Mouse (Mus musculus): Measurements from ENCODE around the gene Hist1h1t. TPM values are rescaled to one million over a fixed set of nuclear protein-coding genes. Genes with fewer than 3 reads are reported as not detected.
A peak's percentile ranks its signal among the peaks of the same experiment; 100 is the strongest.

Hist1h1t gene
- polyA plus RNA-seq, 1 experiment from 2014 or later, result not detected

DNA sequence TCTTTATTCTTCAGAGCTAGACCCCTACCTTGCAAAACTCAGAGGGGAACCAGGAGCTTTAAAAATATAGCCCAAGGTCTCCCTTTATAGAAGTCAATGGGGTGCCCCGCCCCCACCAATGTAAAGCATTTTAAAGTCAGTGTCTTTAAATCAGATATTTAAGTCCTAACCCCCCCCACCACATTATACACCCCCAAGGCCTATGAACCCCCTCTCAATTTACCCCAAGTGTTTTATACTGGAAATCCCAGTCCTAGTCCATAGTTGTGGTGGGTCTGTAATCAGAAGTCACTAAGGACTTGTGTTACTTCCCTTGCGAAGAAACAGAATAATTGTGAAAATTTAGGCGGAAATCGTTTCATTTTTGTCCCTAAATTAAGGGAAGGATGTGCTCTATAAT lies 42.4 kb downstream of the Hist1h1t start:
- H3K9ac ChIP-seq (ENCODE audit: low read depth, low read length), result peak overlapping the region; percentile 83
- H3K4me3 ChIP-seq (ENCODE audit: low read depth, low read length), result peak overlapping the region; percentile 52
- ATAC-seq (replicated peaks; ENCODE audit: low FRiP score) (no peak), DNase-seq (ENCODE audit: low spot score) (no peak)
- no peaks in the 10 kb centered on the region for H3K9me3 ChIP-seq (ENCODE audit: control insufficient read depth, low read length)
- H3K27ac ChIP-seq (ENCODE audit: low read depth, low read length), result peak overlapping the region; percentile 100
- peak overlapping the region; percentile 91 for H3K4me2 ChIP-seq
- H3K36me3 ChIP-seq (ENCODE audit: control insufficient read depth, insufficient read depth, low read length), result no peaks in the 10 kb centered on the region
- H3K4me1 ChIP-seq (replicated peaks; ENCODE audit: control insufficient read depth, insufficient read depth, low read length), result peaks cover 7% of the 10 kb centered on the region
- 23% methylated on average over 4 of the region's 4 CpGs for WGBS
- H3K27me3 ChIP-seq (replicated peaks; ENCODE audit: control insufficient read depth, insufficient read depth, low read length), result no peaks in the 10 kb centered on the region

DNA sequence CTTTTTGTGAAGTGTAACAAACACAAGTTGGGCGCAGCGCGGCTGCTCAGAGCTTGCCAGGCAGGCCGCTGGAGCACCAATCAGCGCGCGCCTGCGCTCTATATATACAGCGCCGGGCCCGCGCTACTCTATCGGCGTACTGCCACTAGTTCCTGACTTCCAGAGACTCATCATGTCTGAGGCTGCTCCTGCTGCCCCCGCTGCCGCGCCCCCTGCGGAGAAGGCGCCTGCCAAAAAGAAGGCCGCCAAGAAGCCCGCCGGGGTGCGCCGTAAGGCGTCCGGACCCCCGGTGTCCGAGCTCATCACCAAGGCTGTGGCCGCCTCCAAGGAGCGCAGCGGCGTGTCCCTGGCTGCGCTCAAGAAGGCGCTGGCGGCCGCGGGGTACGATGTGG lies 43.1 kb downstream of the Hist1h1t start, which contains the start of gene Hist1h1c:
TSS of gene Hist1h1c (plus strand) at position 132 of the 392 bp plus-strand sequence.
- peak within 1 kb of the TSS; percentile 83 for H3K9ac ChIP-seq (ENCODE audit: low read depth, low read length)
- H3K9me3 ChIP-seq (ENCODE audit: control insufficient read depth, low read length), result no peaks in the 10 kb centered on the region
- H3K4me2 ChIP-seq, result peak within 1 kb of the TSS; percentile 91
- H3K27me3 ChIP-seq (replicated peaks; ENCODE audit: control insufficient read depth, insufficient read depth, low read length), result no peaks in the 10 kb centered on the region
- peaks cover 7% of the 10 kb centered on the region for H3K4me1 ChIP-seq (replicated peaks; ENCODE audit: control insufficient read depth, insufficient read depth, low read length)
- WGBS, result under 1% methylated on average over 30 of the region's 38 CpGs
- H3K36me3 ChIP-seq (ENCODE audit: control insufficient read depth, insufficient read depth, low read length), result no peaks in the 10 kb centered on the region
- peak within 1 kb of the TSS; percentile 100 for H3K27ac ChIP-seq (ENCODE audit: low read depth, low read length)
- DNase-seq (ENCODE audit: low spot score) (peak; percentile 95), ATAC-seq (replicated peaks; ENCODE audit: low FRiP score) (peak; percentile 83)
- H3K4me3 ChIP-seq (ENCODE audit: low read depth, low read length), result peak within 1 kb of the TSS; percentile 52

DNA sequence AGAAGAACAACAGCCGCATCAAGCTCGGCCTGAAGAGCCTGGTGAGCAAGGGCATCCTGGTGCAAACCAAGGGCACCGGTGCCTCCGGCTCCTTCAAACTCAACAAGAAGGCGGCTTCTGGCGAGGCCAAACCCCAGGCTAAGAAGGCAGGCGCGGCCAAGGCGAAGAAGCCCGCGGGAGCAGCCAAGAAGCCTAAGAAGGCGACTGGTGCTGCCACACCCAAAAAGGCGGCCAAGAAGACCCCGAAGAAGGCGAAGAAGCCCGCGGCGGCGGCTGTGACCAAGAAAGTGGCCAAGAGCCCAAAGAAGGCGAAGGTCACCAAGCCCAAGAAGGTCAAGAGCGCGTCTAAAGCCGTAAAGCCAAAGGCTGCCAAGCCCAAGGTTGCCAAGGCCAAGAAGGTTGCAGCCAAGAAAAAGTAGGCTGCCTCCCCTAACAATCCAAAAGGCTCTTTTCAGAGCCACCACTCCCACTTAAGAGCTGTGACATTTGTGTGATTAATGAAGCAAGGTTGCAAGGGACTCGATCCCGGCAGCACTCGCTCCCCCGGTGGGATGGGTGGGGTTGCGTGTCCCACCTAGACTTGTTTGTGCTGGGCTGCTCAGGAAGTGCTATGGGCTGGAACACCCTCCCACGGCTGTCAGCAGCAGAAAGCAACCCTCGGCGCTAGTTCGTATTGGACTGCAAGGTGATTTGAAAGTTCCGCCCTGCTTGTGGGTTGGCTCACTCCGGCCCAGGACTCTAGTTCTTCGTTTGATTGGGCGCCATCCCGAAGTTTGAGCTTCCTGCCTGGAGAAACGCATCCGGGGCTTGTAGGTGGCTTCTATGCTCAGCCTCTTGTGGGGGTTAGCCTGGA lies 43.7 kb downstream of the Hist1h1t start:
- Histone ChIP-seq H3K9ac (ENCODE audit: low read depth, low read length) (peak overlapping the region; percentile 83), H3K27me3 (replicated peaks; ENCODE audit: control insufficient read depth, insufficient read depth, low read length) (no peaks in the 10 kb centered on the region), H3K4me3 (ENCODE audit: low read depth, low read length) (peak overlapping the region; percentile 52), H3K9me3 (ENCODE audit: control insufficient read depth, low read length) (no peaks in the 10 kb centered on the region), H3K36me3 (ENCODE audit: control insufficient read depth, insufficient read depth, low read length) (no peaks in the 10 kb centered on the region), H3K4me2 (peak overlapping the region; percentile 91), H3K27ac (ENCODE audit: low read depth, low read length) (peak overlapping the region; percentile 100), H3K4me1 (replicated peaks; ENCODE audit: control insufficient read depth, insufficient read depth, low read length) (peaks cover 7% of the 10 kb centered on the region)
- under 1% methylated on average over 39 of the region's 39 CpGs for WGBS
- peak; percentile 85 for ATAC-seq (replicated peaks; ENCODE audit: low FRiP score)
- peak; percentile 94 for DNase-seq (ENCODE audit: low spot score)

DNA sequence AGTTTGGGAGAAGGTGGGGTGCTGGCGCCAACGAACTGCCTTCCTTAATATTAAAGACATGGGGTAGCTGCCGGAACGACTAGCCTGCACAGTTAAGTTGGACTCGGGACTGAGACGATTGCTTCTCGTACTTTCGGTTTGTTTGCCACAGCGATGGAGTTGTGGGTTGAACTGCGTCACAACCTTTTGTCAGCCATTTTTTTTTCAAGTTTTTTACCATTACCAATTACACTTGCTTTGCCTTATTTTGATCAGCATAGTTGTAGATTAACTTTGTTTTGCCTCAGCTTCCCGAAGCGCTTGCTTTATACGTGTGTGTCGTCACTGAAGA lies 44.3 kb downstream of the Hist1h1t start:
- no peak for DNase-seq (ENCODE audit: low spot score)
- H3K4me1 ChIP-seq (replicated peaks; ENCODE audit: control insufficient read depth, insufficient read depth, low read length), result peaks cover 7% of the 10 kb centered on the region
- ATAC-seq (replicated peaks; ENCODE audit: low FRiP score), result no peak
- H3K9ac ChIP-seq (ENCODE audit: low read depth, low read length), result peak overlapping the region; percentile 83
- peak overlapping the region; percentile 52 for H3K4me3 ChIP-seq (ENCODE audit: low read depth, low read length)
- WGBS, result under 1% methylated on average over 14 of the region's 14 CpGs
- H3K27me3 ChIP-seq (replicated peaks; ENCODE audit: control insufficient read depth, insufficient read depth, low read length), result no peaks in the 10 kb centered on the region
- peak overlapping the region; percentile 91 for H3K4me2 ChIP-seq
- no peaks in the 10 kb centered on the region for H3K9me3 ChIP-seq (ENCODE audit: control insufficient read depth, low read length)
- peak overlapping the region; percentile 100 for H3K27ac ChIP-seq (ENCODE audit: low read depth, low read length)
- H3K36me3 ChIP-seq (ENCODE audit: control insufficient read depth, insufficient read depth, low read length), result no peaks in the 10 kb centered on the region

DNA sequence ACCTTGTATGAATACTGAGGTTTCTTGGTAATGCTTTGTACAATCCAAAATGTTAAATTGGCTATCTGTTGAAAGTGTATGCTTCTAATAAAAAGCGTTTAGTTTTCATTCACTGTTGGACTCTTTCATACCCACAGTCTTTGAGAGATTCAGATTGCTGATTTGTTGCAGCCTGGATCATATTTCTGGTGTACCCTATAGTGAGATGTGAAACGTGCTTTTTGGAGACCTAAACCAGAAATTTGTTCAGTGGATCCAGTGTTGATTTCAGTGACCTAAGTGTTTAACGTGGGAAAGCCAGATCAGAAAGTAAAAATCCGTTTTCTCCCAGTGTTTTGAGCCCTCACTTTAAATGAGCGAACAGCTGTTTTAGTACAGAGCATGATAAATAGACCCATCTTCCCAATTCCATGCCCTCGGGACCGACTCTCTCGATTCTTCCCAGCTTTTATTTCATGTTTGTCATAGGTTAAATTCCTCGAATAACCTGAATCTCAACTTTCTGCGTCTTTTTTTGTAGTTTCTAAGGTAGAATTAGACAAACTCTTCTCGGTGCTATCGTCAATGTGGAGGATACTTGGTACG lies 44.7 kb downstream of the Hist1h1t start:
- Histone ChIP-seq H3K4me2 (peak overlapping the region; percentile 91), H3K27me3 (replicated peaks; ENCODE audit: control insufficient read depth, insufficient read depth, low read length) (no peaks in the 10 kb centered on the region), H3K27ac (ENCODE audit: low read depth, low read length) (peak overlapping the region; percentile 100), H3K4me3 (ENCODE audit: low read depth, low read length) (peak overlapping the region; percentile 52), H3K36me3 (ENCODE audit: control insufficient read depth, insufficient read depth, low read length) (no peaks in the 10 kb centered on the region), H3K9ac (ENCODE audit: low read depth, low read length) (peak overlapping the region; percentile 83), H3K4me1 (replicated peaks; ENCODE audit: control insufficient read depth, insufficient read depth, low read length) (peaks cover 7% of the 10 kb centered on the region), H3K9me3 (ENCODE audit: control insufficient read depth, low read length) (no peaks in the 10 kb centered on the region)
- no peak for ATAC-seq (replicated peaks; ENCODE audit: low FRiP score)
- 23% methylated on average over 13 of the region's 13 CpGs for WGBS
- no peak for DNase-seq (ENCODE audit: low spot score)

DNA sequence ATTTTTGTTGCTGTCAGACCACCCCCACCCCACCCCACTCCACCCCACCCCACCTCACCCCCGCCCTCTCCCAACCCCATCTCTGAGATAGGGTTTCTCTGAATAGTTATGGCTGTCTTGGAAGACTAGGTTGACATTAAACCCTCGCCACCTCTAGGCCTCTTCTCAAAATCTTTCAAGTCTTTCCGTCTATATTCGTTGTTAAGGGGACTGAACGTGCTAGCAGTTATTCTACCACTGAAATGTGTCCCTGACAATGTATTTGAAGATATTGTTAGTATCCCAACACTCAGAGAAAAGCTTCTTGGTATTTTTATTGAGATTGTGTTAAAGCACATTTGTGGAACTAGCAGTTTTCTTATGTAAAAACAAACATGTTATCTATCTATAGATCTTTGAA lies 45.3 kb downstream of the Hist1h1t start:
- ATAC-seq (replicated peaks; ENCODE audit: low FRiP score) (no peak), DNase-seq (ENCODE audit: low spot score) (no peak)
- peak overlapping the region; percentile 83; the same call in 1 of the 2 replicates for H3K9ac ChIP-seq (ENCODE audit: low read depth, low read length)
- no peaks in the 10 kb centered on the region for H3K9me3 ChIP-seq (ENCODE audit: control insufficient read depth, low read length)
- no peaks in the 10 kb centered on the region for H3K27me3 ChIP-seq (replicated peaks; ENCODE audit: control insufficient read depth, insufficient read depth, low read length)
- H3K4me2 ChIP-seq, result peak overlapping the region; percentile 91
- H3K4me1 ChIP-seq (replicated peaks; ENCODE audit: control insufficient read depth, insufficient read depth, low read length), result peaks cover 7% of the 10 kb centered on the region
- H3K36me3 ChIP-seq (ENCODE audit: control insufficient read depth, insufficient read depth, low read length), result no peaks in the 10 kb centered on the region
- H3K27ac ChIP-seq (ENCODE audit: low read depth, low read length), result peak overlapping the region; percentile 100
- peak overlapping the region; percentile 52 for H3K4me3 ChIP-seq (ENCODE audit: low read depth, low read length)
- WGBS, result 32% methylated on average over 5 of the region's 5 CpGs

DNA sequence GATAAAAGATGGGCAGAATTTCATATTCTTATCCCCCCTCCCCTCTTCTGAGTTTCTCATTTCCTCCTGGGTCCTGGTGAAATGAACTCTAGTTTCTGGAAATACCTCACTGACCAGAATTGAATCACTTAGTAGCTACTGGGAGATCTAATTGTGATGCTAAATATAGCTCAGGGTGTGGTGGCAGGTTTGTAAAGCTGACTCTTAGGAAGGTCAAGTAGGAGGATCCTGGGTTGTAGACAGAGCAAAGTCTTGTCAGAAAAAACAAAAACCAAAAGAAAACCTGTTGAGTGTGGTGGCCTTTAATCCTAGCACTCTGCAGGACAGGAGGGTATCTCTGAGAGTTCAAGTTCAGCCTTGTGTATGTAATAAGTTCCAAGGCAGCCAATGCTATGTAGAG lies 46.4 kb downstream of the Hist1h1t start:
- H3K4me2 ChIP-seq, result peak overlapping the region; percentile 42
- H3K27me3 ChIP-seq (replicated peaks; ENCODE audit: control insufficient read depth, insufficient read depth, low read length), result no peaks in the 10 kb centered on the region
- H3K27ac ChIP-seq (ENCODE audit: low read depth, low read length), result peak overlapping the region; percentile 74
- H3K9ac ChIP-seq (ENCODE audit: low read depth, low read length), result peak overlapping the region; percentile 53; the same call in 1 of the 2 replicates
- H3K4me1 ChIP-seq (replicated peaks; ENCODE audit: control insufficient read depth, insufficient read depth, low read length), result peaks cover 7% of the 10 kb centered on the region
- no peak overlapping the region for H3K4me3 ChIP-seq (ENCODE audit: low read depth, low read length)
- DNase-seq (ENCODE audit: low spot score) (no peak), ATAC-seq (replicated peaks; ENCODE audit: low FRiP score) (no peak)
- H3K9me3 ChIP-seq (ENCODE audit: control insufficient read depth, low read length), result no peaks in the 10 kb centered on the region
- no peaks in the 10 kb centered on the region for H3K36me3 ChIP-seq (ENCODE audit: control insufficient read depth, insufficient read depth, low read length)

DNA sequence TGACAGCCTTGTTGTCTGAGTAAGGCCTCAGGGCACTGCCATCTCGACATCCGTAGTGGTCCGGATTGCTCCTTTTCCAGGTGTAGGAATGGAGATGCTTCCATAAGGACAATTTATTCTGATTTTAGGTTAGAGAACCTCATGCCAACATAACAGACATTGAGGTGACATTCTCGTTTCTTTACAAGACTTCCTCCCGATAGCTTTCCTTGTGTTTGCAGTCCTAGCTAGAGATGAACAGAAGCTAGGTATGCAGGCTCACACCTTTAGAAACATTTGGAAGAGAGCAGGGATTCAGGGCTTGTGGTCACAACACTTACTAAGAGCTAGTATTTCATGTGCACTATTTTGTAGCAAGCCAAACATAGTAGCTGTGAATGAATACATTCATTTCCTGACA lies 47.6 kb downstream of the Hist1h1t start:
- H3K9ac ChIP-seq (ENCODE audit: low read depth, low read length), result peak overlapping the region; percentile 58
- ATAC-seq (replicated peaks; ENCODE audit: low FRiP score) (no peak), DNase-seq (ENCODE audit: low spot score) (no peak)

More for the DNA sequence above, 47.6 kb downstream of the Hist1h1t start:
- peak overlapping the region; percentile 34; the same call in 1 of the 2 replicates for H3K4me2 ChIP-seq
- no peak overlapping the region for H3K4me3 ChIP-seq (ENCODE audit: low read depth, low read length)
- peaks cover 12% of the 10 kb centered on the region for H3K4me1 ChIP-seq (replicated peaks; ENCODE audit: control insufficient read depth, insufficient read depth, low read length)
- no peaks in the 10 kb centered on the region for H3K9me3 ChIP-seq (ENCODE audit: control insufficient read depth, low read length)
- WGBS, result 90% methylated on average over 5 of the region's 5 CpGs
- no peaks in the 10 kb centered on the region for H3K36me3 ChIP-seq (ENCODE audit: control insufficient read depth, insufficient read depth, low read length)
- H3K27me3 ChIP-seq (replicated peaks; ENCODE audit: control insufficient read depth, insufficient read depth, low read length), result no peaks in the 10 kb centered on the region
- peak overlapping the region; percentile 79 for H3K27ac ChIP-seq (ENCODE audit: low read depth, low read length)

All from liver, embryonic 11.5 days (tissue).